Mouse (Mus musculus) limb, embryonic 14.5 days (tissue): Measurements from ENCODE around the gene Fam149b. TPM values are rescaled to one million over a fixed set of nuclear protein-coding genes. Genes with fewer than 3 reads are reported as not detected.

ENCODE experiments used
- ATAC-seq: fragments of 200-750 bp; cut with Nextera tagmentation; 2 replicates; pipeline ENCODE4 v1.8.0; 2017; ENCODE audit warnings: low read depth, moderate number of reproducible peaks, moderate TSS enrichment; ENCODE audit not compliant: low FRiP score
- DNase-seq: peaks from one replicate; pipeline ENCODE4 v3.0.0-alpha.2; 2015; ENCODE audit warnings: low spot score
- H3K27ac ChIP-seq: fragments of 300-500 bp; sonication (generic); replicated peaks from 2 replicates; pipeline ENCODE4 v1.5.1; 2014; ENCODE audit warnings: low read depth, mild to moderate bottlenecking, low read length, moderate library complexity, mixed read lengths
- H3K27me3 ChIP-seq: fragments of 300-500 bp; sonication (generic); 2 replicates; pipeline ENCODE4 v1.6.1; 2014; ENCODE audit warnings: low read length, mixed read lengths; ENCODE audit not compliant: control insufficient read depth, insufficient read depth
- H3K36me3 ChIP-seq: fragments of 300-500 bp; sonication (generic); 2 replicates; pipeline ENCODE4 v1.6.1; 2014; ENCODE audit warnings: mild to moderate bottlenecking, low read length, moderate library complexity, mixed read lengths; ENCODE audit not compliant: control insufficient read depth, insufficient read depth
- H3K4me1 ChIP-seq: fragments of 300-500 bp; sonication (generic); 2 replicates; pipeline ENCODE4 v1.6.1; 2014; ENCODE audit warnings: antibody characterized with exemption, low read length, mixed read lengths; ENCODE audit not compliant: control insufficient read depth, insufficient read depth
- H3K4me2 ChIP-seq: fragments of 300-500 bp; sonication (generic); replicated peaks from 2 replicates; pipeline ENCODE4 v1.6.1; 2014; ENCODE audit warnings: low read depth, mild to moderate bottlenecking, low read length, moderate library complexity; ENCODE audit not compliant: severe bottlenecking
- H3K4me3 ChIP-seq: fragments of 300-500 bp; sonication (generic); replicated peaks from 2 replicates; pipeline ENCODE4 v1.5.1; 2014; ENCODE audit warnings: low read length
- H3K9ac ChIP-seq: fragments of 300-500 bp; sonication (generic); 2 replicates; pipeline ENCODE4 v1.6.1; 2014; ENCODE audit warnings: mild to moderate bottlenecking, low read depth, low read length, moderate library complexity; ENCODE audit not compliant: severe bottlenecking
- H3K9me3 ChIP-seq: fragments of 300-500 bp; sonication (generic); 2 replicates; pipeline ENCODE4 v1.6.1; 2016; ENCODE audit warnings: low read length; ENCODE audit not compliant: control insufficient read depth
- POLR2A ChIP-seq: fragments of 200-500 bp; IDR thresholded peaks from 2 replicates; pipeline ENCODE4 v1.8.0; 2012; ENCODE audit warnings: inconsistent platforms, mild to moderate bottlenecking, moderate library complexity, borderline replicate concordance; ENCODE audit not compliant: insufficient read depth, insufficient read length; ENCODE audit errors: extremely low read depth
- WGBS: fragments of 180-500 bp; shearing (Covaris S2); extraction: QIAGEN DNeasy Blood & Tissue Kit; methylation state at CpG from one replicate; pipeline ENCODE4 v1.1.7; 2014; 5-methylcytosine and 5-hydroxymethylcytosine counted together
- polyA plus RNA-seq, 2 experiments: library from polyadenylated mRNA; depleted of rRNA in 1 of 2; stranded (reverse) in 1 of 2; unstranded in 1 of 2; fragments of >200 nt; fragmentation: Nextera tagmentation in 1 of 2; extraction: Ambion mirVana in 1 of 2; gene quantifications; 2 replicates each; pipeline versions ENCODE4 v1.2.1 to v1.2.3; 2012 to 2014

The Fam149b gene
- polyA plus RNA-seq, 2 experiments = 38.9 to 53.5 TPM

- H3K27ac ChIP-seq = no peak overlapping the region
- ATAC-seq (no peak), DNase-seq (no peak)
- peak overlapping the region; percentile 58; the same call in 1 of the 2 replicates for H3K4me2 ChIP-seq
- no peak for TF ChIP-seq POLR2A
- H3K4me1 ChIP-seq = peaks cover 23% of the 10 kb centered on the region
- peaks cover 55% of the 10 kb centered on the region for H3K36me3 ChIP-seq
- no peak overlapping the region for H3K9ac ChIP-seq
- WGBS = 85% methylated on average over 8 of the region's 8 CpGs
- H3K4me3 ChIP-seq = peak overlapping the region; percentile 76
- H3K27me3 ChIP-seq = no peaks in the 10 kb centered on the region
- no peaks in the 10 kb centered on the region for H3K9me3 ChIP-seq
These were observed 41.6 kb downstream of the Fam149b start for GRCm38 (mm10) chr14:20389446-20390079.

GRCm38 (mm10) chr14:20392326-20392725, 44.4 kb downstream of the Fam149b start:
- Histone ChIP-seq H3K4me3 (no peak overlapping the region), H3K27me3 (no peaks in the 10 kb centered on the region), H3K9me3 (no peaks in the 10 kb centered on the region), H3K9ac (no peak overlapping the region), H3K36me3 (peaks cover 29% of the 10 kb centered on the region), H3K27ac (no peak overlapping the region), H3K4me2 (0 out of 2 replicates have a peak overlapping the region, but pooled peaks have one; percentile 15), H3K4me1 (peaks cover 8% of the 10 kb centered on the region)
- no peak for ATAC-seq
- no peak for DNase-seq
- no peak for TF ChIP-seq POLR2A
- WGBS = 88% methylated on average over 3 of the region's 4 CpGs

DNA sequence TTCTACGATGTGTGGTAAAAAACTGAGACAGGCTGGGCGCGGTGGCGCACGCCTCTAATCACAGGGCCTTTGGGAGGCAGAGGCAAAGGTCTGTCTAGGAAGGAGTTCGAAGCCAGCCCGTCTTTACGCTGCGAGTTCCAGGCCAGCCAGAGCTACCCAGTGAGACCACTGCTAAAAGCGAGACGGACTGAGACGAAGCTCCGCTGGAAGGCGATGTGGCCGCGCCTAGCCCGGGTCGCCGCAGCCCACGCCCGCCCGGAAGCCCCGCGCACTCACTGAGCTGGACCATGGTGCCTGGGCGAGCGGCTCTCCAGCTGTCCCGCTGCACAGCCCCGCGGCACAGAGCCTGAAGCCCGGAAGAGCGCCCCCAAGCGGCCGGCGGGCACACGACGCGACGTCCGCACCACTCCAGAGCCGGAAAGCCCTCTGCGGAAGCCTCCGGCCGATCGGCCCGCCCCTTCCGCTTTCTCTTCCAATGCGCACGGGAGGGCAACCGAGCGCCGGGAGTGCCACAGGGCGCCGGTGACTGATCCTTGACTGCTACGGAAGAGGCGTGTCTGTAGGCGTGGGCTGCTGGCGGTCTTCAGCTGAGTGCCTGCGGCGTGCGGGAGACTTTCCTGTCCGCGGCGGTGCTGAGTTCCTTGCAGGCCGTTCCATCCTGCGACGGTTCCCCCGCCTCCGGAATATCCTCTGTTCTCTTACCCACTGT, 45.4 kb downstream of the Fam149b start, which contains the start of gene Mrps16:
Mrps16 (minus strand) TSS at position 430 of the 709 bp plus-strand sequence.
- H3K4me3 ChIP-seq = peak within 1 kb of the TSS; percentile 82
- peak within 1 kb of the TSS; percentile 82 for H3K27ac ChIP-seq
- peak; percentile 98 for DNase-seq
- H3K4me2 ChIP-seq = peak within 1 kb of the TSS; percentile 62
- H3K9ac ChIP-seq = peak within 1 kb of the TSS; percentile 84
- no peaks in the 10 kb centered on the region for H3K9me3 ChIP-seq
- peak; percentile 85; the same call in 1 of the 2 replicates for TF ChIP-seq POLR2A
- peaks cover 23% of the 10 kb centered on the region for H3K36me3 ChIP-seq
- peak; percentile 91 for ATAC-seq
- WGBS = under 1% methylated on average over 55 of the region's 68 CpGs
- H3K27me3 ChIP-seq = no peaks in the 10 kb centered on the region
- no peaks in the 10 kb centered on the region for H3K4me1 ChIP-seq

GRCm38 (mm10) chr14:20397220-20397619, 49.3 kb downstream of the Fam149b start:
- 0 out of 2 replicates have a peak, but pooled peaks cover 2% of the 10 kb centered on the region for H3K36me3 ChIP-seq
- WGBS = 82% methylated on average over 9 of the region's 9 CpGs
- no peaks in the 10 kb centered on the region for H3K4me1 ChIP-seq
- H3K4me3 ChIP-seq = no peak overlapping the region
- no peak overlapping the region for H3K9ac ChIP-seq
- TF ChIP-seq POLR2A = no peak
- no peak overlapping the region for H3K27ac ChIP-seq
- no peaks in the 10 kb centered on the region for H3K27me3 ChIP-seq
- H3K9me3 ChIP-seq = no peaks in the 10 kb centered on the region
- DNase-seq (no peak), ATAC-seq (no peak)
- H3K4me2 ChIP-seq = no peak overlapping the region

- no peak for ATAC-seq
- Histone ChIP-seq H3K36me3 (no peaks in the 10 kb centered on the region), H3K4me1 (no peaks in the 10 kb centered on the region), H3K4me3 (no peak overlapping the region), H3K4me2 (no peak overlapping the region), H3K9me3 (no peaks in the 10 kb centered on the region), H3K27me3 (no peaks in the 10 kb centered on the region), H3K27ac (no peak overlapping the region), H3K9ac (no peak overlapping the region)
- TF ChIP-seq POLR2A = no peak
- DNase-seq = no peak
- WGBS = 43% methylated on average over 4 of the region's 4 CpGs
These were observed 50.9 kb downstream of the Fam149b start for GRCm38 (mm10) chr14:20398864-20399263.
